Mouse (Mus musculus) regulatory T cell (primary cell): ENCODE results near the gene Ydjc.

ENCODE experiments used
- in situ Hi-C: fragments of 300-600 bp; cut with MboI, MseI; formaldehyde crosslinking; loops from one replicate; pipeline ENCODE4 v1.15.1; 2025; ENCODE audit warnings: high pct_unique_total_duplicates

Gene Ydjc

DNA sequence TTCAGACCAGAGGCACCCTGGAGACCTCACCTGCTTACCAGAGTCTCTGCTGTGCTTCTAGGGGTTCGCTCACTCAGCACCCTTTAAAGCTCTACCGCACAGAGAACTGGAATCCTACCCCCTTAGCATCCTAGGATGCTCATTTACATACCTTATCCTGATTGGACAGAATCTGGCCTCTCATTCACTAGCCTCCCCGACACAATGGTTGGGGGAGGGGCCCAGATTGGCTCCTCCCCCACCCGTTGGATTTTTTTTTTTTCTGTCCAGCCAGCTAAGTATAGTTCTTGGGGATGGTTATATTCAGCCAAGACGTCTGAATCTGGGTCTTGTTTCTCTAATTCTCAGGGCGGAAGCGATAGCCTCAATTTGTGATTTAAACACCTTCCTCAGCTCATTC, at the start of gene Ydjc:
TSS of gene Ydjc (plus strand) at position 283 of the 400 bp plus-strand sequence.
- in situ Hi-C loops = loop anchor here (5.0 kb wide), 1 partner anchor 1098 kb away; no protein-coding TSS in a partner anchor

DNA sequence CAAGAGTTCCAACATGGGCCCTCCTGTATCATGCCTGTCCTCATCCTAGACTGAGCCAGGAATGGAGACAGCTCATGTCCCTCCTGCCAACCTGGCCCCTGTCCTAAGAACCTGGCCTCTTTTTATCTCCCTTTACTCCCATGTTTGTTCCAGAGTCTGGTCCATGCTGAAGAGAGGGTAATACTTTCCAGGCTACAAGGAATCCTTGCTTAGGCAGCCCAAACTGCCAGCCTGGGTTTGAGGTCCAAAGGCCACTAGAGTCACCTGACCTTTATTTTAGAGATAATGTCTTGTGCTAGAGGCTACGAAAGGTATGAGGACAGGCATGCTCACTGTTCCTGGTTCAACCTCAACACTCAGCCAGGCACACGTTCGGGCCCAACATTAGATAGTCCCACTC, 47.5 kb upstream of the Ydjc start:
- in situ Hi-C loops = no loop called here

DNA sequence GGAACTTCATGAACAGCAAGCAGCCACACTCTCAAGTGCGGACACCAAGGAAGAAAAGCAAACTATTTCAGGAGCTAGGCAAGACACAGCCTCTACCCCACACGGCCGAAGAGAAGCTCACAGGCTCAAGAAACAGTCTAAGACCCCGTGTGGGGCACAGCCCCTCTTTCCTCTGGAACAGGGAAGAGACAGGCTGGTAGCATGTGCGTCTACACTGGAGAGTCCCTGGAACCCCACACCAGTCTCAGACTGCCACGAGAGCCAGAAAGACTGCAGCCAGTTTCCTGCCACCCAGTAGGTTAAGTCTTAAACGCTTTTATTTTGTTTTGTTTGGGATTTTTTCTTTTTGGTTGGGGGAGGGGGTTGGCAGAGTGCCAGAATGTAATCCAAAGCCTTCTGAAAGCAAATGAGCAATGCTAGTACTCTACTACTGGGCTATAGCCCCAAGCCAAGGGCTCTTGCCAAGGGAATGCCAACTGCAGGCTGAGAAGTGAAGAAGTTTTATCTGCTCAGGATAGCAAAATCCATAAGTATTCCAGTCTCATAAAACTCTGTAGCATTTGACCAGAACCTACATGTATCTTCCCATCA, 41.7 kb upstream of the Ydjc start:
- in situ Hi-C loops = no loop called here

DNA sequence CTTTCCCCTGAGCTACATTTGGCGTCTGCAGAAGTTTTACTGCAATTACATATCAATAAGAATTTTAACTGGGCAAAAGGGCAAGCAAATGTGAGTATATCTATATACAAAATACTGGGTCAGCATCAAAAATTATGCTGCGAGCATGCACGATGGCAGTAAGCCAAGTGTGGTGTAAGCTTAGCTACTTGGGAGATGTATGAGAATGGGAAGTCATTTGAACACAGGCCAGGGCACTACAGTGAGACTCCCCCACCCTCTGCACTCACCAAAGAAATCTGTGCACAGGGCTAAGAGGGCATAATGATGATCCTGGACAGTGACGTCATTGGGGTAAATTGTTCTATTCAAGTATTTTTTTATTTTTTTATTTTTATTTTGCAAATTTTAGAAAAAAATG, 39.8 kb upstream of the Ydjc start:
- in situ Hi-C loops = no loop called here

DNA sequence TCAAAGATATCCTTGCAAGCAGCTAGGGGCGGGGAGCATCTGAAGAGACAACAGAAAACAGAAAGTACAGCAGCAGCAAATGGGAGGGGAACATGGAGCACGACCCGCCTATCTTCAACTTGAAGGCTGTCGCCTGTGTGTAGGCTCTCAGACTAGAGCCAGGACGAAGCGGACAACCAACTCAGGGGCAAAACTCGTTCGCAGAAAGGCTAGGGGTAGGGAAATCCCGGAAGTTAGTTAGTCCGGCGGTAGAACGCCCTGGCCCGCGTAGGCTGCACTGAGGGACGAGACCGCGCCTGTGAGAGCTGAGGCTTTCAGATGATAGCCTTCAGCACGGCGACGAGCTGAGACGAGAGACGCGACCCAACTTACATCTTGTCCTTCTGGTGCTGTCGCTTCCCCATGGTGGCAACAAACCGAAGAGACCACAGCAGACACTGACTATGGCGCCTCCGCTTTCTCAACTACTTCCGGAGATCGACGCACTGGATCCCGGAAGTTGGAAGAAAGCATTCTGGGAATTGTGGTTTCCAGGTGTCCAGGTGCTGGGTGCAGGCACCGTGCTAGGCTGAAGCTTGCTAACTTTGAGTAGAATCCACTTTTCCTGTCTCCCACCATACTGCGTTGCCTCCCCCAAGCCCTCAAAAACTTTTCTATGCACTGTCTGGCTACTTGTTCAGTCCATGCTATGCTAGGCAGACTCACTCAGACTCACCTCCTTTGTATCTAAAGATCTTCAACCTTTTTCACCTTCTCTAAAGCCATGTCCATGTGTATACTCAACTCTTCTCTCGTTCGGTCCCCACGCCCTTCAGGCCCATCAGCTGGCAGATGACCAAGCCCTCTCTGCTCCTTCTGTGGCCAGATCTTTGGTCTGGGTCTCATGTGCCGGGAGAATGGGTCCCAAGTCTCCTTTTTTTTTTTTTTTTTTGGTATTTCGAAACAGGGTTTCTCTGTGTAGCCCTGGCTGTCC, 33.4 kb upstream of the Ydjc start, which contains the start of gene Ppil2:
TSS of gene Ppil2 (minus strand) at position 487 of the 973 bp plus-strand sequence.
- in situ Hi-C loops = loop anchor here (10.0 kb wide), 1 partner anchor 1236 kb away; no protein-coding TSS in a partner anchor

DNA sequence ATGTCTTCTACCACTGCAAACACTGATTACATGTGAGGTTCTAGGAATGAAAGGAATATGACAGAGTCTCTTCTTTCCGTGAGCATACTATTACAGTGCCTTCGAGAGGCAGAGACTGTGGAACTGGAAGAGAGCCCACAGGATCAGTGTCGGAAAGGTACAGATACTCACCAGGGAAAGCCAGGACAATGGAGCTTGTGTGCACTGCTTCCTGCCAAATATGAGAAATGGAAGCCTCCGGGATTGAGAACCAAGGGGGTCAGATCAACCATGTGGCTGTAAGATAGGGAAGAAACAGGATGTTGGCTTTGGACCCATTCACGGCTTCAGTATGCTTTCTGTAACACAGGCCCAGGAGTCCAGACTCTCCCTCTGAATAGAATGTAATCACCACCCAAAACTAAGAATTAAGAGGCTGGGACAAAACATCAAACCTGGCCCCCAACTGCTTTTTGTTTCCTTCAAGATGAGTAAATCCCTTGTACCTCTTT, 27.1 kb upstream of the Ydjc start:
- in situ Hi-C loops = loop anchor here (10.0 kb wide), 1 partner anchor 1243 kb away; no protein-coding TSS in a partner anchor

DNA sequence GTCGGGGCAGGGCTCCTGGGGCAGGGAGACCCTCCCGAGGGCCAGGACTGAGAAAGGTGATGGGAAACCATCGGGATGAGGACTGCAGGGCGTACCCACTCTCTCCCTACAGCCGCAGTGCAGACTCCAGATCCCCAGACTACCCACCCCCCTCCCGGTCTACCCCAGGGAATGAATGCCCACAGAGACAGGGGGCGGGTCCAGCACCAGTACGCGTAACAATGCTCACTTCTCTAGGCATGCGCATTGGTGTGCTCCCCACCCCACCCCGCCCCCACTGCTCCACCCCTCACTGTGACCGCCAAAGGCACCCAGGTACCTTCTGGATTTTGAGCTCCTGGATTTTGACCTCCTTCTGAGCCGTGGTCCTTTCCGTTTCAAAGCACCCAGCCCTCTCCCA, 22.9 kb upstream of the Ydjc start:
- in situ Hi-C loops = no loop called here

DNA sequence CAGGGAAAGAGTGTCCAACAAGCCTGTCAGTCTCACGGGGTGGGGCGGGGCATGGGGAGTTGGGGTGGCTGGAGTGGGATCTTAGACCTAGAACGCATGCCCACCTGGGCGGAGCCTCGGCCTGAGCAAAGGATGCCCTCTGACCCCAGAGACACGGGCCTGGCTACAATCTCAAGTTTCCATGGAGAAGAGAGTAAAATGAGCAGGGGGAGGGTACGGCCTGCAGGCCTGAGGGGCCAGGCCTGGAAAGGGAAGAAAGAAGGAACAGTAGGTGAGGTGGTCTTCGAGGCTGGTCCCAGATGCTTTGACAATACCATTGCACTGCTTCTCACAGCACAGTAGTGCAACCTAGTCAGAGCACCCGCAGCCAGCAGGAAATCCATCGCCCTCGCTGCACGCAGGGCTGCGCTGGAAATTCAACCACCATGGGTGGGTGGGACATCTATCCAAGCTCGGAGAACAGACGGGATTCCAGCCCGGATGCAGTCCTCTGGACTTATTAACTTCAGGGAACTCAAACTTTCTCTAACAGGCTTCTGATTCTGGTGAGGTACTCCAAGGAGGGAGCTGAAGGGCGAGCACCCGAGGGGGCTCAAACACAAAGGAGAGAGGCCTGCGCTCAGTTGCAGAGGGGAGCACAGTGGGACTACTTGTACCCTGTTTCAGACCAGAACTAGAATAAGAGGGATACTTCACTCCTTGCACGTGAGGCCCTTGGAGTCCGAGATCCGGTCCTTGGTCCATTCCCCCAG, 20.1 kb upstream of the Ydjc start:
- in situ Hi-C loops = no loop called here

DNA sequence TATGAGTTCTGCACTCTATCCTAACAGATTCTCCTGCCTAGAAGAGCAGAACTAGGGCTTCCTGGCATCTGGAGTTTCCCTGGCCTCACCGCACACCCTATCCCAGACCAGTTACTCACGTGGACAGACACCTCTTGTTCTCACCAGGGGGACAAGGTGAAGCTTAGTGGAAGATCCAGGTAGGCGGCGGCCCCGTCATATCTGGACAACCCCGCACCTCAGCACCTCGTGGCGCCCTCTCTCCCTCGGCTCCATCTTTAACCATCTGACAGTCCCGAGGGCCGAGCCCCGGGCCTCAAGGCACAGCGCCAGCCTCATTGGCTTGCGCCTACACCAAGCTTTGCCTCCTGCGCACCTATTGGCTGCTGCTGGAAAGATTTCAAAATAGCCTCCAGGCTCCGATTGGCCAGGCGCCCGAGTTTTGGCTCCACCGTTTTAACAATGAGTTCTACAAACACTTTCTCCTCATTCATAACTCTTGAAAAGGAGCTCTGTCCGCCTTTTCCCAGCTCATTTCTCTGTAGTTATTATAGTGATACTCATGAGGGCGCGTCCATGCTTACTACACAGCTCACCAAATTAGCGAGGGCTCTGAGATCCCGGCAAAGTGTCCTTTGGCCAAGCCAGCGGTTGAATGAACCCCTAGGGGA, 19.4 kb upstream of the Ydjc start, which contains the start of gene 2610318N02Rik:
TSS of gene 2610318N02Rik (minus strand) at position 297 of the 650 bp plus-strand sequence.
- in situ Hi-C loops = no loop called here

DNA sequence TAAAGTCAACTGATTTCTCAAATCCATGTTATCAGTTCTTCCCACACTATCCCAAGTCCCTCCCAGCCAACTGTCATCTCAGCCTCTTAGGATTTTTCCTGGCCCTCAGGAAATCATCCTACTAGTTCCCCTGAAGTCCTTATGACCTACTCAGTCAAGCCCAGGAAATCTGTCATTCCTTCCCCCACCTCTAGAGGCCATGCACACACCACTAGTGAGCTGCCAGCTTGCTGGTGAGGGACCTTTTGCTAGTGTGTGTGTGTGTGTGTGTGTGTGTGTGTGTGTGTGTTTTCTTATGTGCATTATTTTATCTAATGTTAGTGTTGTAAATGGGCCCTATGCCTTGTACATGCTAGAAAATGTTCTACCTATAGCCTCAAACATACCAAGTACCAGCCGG, 17.1 kb upstream of the Ydjc start:
- in situ Hi-C loops = no loop called here

DNA sequence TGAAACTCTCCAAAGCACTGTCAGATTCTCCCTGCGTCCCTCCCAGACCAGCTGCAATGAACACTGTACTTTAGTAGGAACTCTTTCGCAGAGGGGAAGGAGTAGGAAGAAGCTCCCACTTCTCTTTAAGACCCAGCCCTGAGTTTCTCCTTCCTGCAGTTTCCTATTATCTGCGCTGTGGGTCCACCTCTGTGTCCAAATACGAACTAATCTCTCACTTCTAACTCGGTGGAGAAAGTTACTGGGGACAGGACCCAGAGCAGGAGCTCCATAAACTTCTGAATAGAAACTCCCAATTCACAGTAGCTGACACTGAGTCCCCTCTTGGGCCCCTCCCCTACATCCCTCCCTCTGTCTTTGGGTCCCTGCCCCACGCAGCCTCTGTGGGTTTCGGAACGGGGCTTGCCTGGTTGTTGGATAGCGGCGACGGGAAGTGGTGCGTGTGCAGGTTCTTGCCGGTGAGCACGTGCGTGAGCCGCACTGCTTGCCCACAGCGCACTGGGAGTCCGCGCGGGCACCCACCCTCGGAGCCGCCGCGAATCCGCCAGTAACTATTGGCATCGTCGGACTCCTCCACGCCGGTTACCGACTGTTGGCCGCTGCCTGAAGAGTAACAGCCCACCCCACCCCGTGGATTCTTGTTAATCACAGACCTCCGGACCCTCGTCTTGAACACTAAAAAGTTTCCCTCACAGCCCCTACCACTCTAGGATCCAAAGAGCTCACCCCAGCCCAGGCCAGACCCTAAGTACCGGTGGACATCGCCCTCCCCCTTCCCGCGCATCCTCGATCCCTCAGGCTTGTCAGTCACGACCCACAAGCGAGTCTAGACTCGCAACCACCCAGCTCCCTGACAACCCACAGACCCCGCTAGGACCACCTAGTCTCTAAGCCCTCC, 13.0 kb upstream of the Ydjc start:
- in situ Hi-C loops = loop anchor here (5.0 kb wide), 1 partner anchor 71 kb away; the partner anchor contains the start of gene Ube2l3

DNA sequence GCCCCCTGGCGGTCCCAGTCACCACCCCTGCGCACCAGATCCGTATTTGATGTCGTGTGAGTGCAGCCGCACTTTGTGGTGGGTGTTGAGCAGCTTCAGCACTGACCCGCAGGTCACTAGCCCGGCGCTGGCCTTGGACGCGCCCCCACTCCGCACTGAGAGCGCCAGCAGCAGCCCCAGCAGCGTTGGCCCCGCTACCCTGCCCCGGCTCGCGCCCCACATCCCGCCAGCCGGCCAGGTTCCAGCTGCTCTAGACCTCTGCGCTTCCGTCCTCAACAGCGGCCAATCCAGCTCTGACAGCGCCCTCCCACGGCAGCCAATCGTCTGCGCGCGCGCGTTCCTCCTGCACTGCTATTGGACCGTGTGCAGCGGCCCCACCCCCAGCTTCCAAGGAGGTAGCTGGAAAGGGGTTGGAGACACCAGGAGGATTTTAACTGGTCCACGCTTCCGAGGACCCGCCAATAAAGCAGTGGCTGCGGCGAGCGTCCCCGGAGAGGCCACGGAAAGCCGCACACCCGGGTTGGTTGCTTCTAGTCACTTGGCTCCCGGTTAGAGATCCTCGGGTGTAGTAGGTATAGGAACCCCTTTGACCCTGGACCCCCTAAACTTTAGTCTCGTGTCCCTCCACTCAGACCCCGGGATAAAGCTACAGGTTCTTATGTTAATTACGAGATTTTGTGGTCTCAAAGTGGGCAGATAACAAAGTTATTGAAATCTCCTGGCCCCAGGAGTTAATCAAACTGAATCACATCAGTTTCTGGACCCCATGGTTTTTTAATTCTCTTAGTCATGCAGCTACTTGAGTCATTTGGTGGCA, 12.1 kb upstream of the Ydjc start, which contains the start of gene Sdf2l1:
TSS of gene Sdf2l1 (minus strand) at position 295 of the 817 bp plus-strand sequence.
- in situ Hi-C loops = loop anchor here (5.0 kb wide), 1 partner anchor 70 kb away; the partner anchor contains the start of gene Ube2l3

DNA sequence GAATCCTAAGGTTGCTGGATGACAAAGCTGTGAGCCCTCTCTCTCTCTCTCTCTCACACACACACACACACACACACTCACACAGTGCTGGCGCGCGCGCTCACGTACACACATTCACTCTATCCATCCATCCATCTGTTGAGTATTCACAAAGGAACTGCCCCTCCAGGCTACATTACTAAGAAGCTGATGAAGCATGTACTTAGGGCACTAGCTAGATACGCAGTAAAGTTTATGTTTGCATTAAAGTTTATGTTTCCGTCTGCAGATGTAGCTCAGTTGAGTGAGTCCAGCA, 11.6 kb upstream of the Ydjc start:
- in situ Hi-C loops = loop anchor here (5.0 kb wide), 1 partner anchor 69 kb away; the partner anchor contains the start of gene Ube2l3

DNA sequence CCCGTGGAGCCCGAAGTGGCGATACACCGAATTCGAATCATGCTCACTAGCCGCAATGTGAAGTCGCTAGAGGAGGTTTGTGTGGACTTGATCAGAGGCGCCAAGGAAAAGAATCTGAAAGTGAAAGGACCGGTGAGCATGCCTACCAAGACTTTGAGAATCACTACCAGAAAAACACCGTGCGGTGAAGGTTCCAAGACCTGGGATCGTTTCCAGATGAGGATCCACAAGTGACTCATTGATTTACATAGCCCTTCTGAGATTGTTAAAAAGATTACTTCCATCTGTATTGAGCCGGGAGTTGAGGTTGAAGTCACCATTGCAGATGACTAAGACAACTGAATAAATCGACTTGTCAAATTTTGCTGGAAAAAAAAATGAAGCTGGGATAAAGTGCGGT, 7.1 kb upstream of the Ydjc start:
- in situ Hi-C loops = no loop called here

DNA sequence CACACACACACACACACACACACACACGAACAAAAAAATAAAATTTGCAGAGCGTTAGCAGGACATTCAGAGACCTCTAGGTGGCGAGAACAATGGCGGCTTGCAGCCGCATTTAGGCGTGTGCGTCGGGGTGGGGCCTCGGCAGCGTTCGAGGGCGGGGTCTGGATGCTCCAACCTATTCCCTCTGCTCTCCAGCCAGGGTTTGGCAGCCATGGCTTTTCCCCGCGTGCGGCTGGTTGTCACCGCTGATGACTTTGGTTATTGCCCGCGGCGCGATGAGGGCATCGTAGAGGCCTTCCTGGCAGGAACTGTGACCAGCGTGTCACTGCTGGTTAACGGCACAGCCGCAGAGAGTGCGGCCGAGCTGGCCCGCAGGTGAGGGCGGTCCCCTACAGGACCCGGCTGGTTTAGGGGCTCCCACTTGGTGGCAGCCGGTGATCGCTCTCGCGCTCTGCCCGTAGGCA, 2.4 kb downstream of the Ydjc start, which contains the start of gene Ccdc116:
TSS of gene Ccdc116 (minus strand) at position 458 of the 464 bp plus-strand sequence.
- in situ Hi-C loops = no loop called here

DNA sequence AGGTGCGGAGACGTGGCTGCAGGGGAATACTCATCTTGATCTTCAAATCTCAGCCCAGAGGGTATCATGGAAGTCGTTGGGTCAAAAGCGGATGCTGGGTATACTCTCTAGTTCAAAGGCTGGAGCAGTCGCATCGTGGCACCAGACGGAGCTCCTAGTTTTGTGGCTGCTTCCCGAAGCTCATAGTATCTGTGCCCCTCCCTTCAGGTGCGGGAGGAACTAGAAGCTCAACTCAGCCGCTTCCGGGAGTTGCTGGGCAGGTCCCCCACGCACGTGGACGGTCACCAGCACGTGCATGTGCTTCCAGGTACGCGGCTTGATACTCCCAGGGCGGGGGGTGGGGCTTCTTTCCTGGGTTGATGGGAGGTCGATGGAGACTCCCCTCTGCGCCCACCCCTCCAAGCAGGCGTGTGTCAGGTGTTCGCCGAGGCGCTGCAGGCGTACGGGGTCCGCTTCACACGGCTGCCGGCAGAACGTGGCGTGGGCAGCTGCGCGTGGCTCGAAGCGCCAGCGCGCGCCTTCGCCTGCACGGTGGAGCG, 3.0 kb downstream of the Ydjc start:
- in situ Hi-C loops = no loop called here

DNA sequence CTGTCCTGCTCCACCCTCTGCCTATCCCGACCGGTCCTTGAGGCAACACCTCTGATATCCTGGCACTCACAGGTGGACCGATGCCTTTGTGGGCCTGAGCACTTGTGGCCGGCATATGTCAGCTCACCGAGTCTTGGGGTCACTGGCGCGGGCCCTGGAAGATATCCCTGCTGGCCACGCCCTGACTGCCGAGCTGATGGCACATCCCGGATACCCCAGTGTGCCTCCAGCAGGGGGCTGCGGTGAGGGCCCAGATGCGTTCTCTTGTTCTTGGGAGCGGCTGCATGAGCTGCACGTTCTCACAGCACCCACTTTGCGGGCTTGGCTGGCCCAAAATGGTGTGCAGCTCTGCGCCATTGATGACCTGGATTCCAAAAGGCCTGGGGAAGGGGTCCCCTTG, 3.7 kb downstream of the Ydjc start:
- in situ Hi-C loops = no loop called here

DNA sequence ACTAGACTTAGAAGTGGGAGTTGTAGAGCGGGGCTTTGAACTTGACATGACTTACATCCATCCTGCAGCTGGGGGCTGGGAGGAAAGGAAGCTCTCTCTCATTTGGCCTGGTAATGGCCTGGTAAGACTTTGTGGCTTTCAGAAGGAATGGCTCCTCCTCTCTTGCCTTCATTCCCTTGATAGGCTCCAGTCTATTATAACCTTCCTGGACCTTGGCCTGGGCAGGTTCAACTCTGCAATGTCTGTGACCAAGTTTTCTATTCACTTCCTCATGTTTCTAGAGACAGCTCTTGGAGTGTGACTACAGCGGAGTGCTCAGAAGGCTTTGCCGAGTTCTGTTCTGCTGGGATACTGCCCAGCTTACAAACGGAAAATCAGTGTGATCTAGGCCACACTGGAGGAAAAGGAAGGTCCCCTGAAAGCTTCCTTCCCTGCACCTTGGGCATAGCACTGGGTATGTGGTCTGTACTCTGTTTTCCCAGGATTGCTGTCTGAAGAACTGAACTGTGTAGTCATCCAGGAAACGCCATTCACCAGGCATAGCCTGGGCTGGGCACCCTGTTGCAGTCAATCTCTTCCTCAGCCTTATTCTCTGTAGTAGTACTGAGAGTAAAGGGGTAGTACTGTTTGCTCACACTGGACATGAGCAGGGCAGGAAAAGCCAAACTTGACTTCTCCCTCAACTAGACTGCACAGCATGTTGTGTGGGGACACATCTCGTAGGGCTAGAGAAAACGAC, 6.3 kb downstream of the Ydjc start:
- in situ Hi-C loops = no loop called here
